Mouse (Mus musculus): Measurements from ENCODE around the gene Sdccag8. TPM values are rescaled to one million over a fixed set of nuclear protein-coding genes. Genes with fewer than 3 reads are reported as not detected.

The Sdccag8 gene
- polyA plus RNA-seq, 1 experiment from 2014 or later = 18.7 TPM

- Histone ChIP-seq H3K36me3 (ENCODE audit: control insufficient read depth, insufficient read depth, low read length) (no peaks in the 10 kb centered on the region), H3K27ac (ENCODE audit: low read depth) (0 out of 2 replicates have a peak overlapping the region, but pooled peaks have one; percentile 18), H3K9ac (ENCODE audit: low read length) (no peak overlapping the region), H3K9me3 (ENCODE audit: control insufficient read depth, low read length) (no peaks in the 10 kb centered on the region), H3K27me3 (replicated peaks; ENCODE audit: control insufficient read depth, insufficient read depth, low read length) (no peaks in the 10 kb centered on the region), H3K4me1 (replicated peaks; ENCODE audit: control insufficient read depth, insufficient read depth, low read length) (peaks cover 6% of the 10 kb centered on the region), H3K4me3 (ENCODE audit: low read depth, low read length) (no peak overlapping the region), H3K4me2 (ENCODE audit: low read length) (no peak overlapping the region)
- 94% methylated on average over 3 of the region's 3 CpGs for WGBS
- ATAC-seq (replicated peaks; ENCODE audit: low FRiP score, low TSS enrichment, low read depth) (no peak), DNase-seq (ENCODE audit: low spot score) (peak; percentile 43)
Measured at GRCm38 (mm10) chr1:177013776-177014175, 199.3 kb downstream of the Sdccag8 start.

- Histone ChIP-seq H3K9me3 (ENCODE audit: control insufficient read depth, low read length) (no peaks in the 10 kb centered on the region), H3K27me3 (replicated peaks; ENCODE audit: control insufficient read depth, insufficient read depth, low read length) (no peaks in the 10 kb centered on the region), H3K4me3 (ENCODE audit: low read depth, low read length) (no peak overlapping the region), H3K4me1 (replicated peaks; ENCODE audit: control insufficient read depth, insufficient read depth, low read length) (peaks cover 6% of the 10 kb centered on the region), H3K4me2 (ENCODE audit: low read length) (no peak overlapping the region), H3K9ac (ENCODE audit: low read length) (no peak overlapping the region), H3K27ac (ENCODE audit: low read depth) (peak overlapping the region; percentile 18; the same call in 1 of the 2 replicates), H3K36me3 (ENCODE audit: control insufficient read depth, insufficient read depth, low read length) (no peaks in the 10 kb centered on the region)
- DNase-seq (ENCODE audit: low spot score) (no peak), ATAC-seq (replicated peaks; ENCODE audit: low FRiP score, low TSS enrichment, low read depth) (no peak)
- WGBS = 29% methylated on average over 2 of the region's 2 CpGs
Measured at GRCm38 (mm10) chr1:177014346-177014745, 199.9 kb downstream of the Sdccag8 start.

GRCm38 (mm10) chr1:177014921-177015439 is 200.5 kb downstream of the Sdccag8 start:
- Histone ChIP-seq H3K4me1 (replicated peaks; ENCODE audit: control insufficient read depth, insufficient read depth, low read length) (peaks cover 6% of the 10 kb centered on the region), H3K27me3 (replicated peaks; ENCODE audit: control insufficient read depth, insufficient read depth, low read length) (no peaks in the 10 kb centered on the region), H3K9ac (ENCODE audit: low read length) (no peak overlapping the region), H3K27ac (ENCODE audit: low read depth) (peak overlapping the region; percentile 18; the same call in 1 of the 2 replicates), H3K9me3 (ENCODE audit: control insufficient read depth, low read length) (no peaks in the 10 kb centered on the region), H3K4me2 (ENCODE audit: low read length) (no peak overlapping the region), H3K4me3 (ENCODE audit: low read depth, low read length) (no peak overlapping the region), H3K36me3 (ENCODE audit: control insufficient read depth, insufficient read depth, low read length) (peaks cover 2% of the 10 kb centered on the region; the same call in 1 of the 2 replicates)
- WGBS = 56% methylated on average over 6 of the region's 6 CpGs
- peak; percentile 54; the same call in 1 of the 2 replicates for ATAC-seq (replicated peaks; ENCODE audit: low FRiP score, low TSS enrichment, low read depth)
- peak; percentile 50 for DNase-seq (ENCODE audit: low spot score)

DNA sequence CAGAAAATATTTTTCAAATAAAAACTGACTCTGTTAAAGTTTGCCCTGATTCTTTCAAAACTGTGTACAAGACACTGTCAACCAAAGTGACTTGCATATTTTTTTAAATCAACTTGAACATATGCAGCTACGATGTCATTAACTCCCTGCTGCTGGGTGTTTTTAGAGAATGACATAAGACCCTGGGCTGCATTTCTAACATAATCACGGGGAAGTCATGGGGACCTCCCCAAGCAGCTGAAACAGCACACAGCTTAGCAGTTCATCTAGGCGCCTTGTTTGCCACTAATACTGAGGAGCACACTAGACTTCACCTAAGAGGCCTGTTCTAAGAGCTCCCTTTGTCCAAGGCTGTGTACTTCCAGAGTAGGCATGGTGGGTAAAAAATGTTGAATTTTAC is 201.5 kb downstream of the Sdccag8 start:
- no peak overlapping the region for H3K4me3 ChIP-seq (ENCODE audit: low read depth, low read length)
- no peaks in the 10 kb centered on the region for H3K9me3 ChIP-seq (ENCODE audit: control insufficient read depth, low read length)
- peaks cover 6% of the 10 kb centered on the region for H3K4me1 ChIP-seq (replicated peaks; ENCODE audit: control insufficient read depth, insufficient read depth, low read length)
- peak; percentile 44 for DNase-seq (ENCODE audit: low spot score)
- peaks cover 2% of the 10 kb centered on the region; the same call in 1 of the 2 replicates for H3K36me3 ChIP-seq (ENCODE audit: control insufficient read depth, insufficient read depth, low read length)
- ATAC-seq (replicated peaks; ENCODE audit: low FRiP score, low TSS enrichment, low read depth) = no peak
- H3K27me3 ChIP-seq (replicated peaks; ENCODE audit: control insufficient read depth, insufficient read depth, low read length) = no peaks in the 10 kb centered on the region
- no peak overlapping the region for H3K27ac ChIP-seq (ENCODE audit: low read depth)
- WGBS = 50% methylated on average over 3 of the region's 3 CpGs
- H3K9ac ChIP-seq (ENCODE audit: low read length) = no peak overlapping the region
- H3K4me2 ChIP-seq (ENCODE audit: low read length) = no peak overlapping the region

DNA sequence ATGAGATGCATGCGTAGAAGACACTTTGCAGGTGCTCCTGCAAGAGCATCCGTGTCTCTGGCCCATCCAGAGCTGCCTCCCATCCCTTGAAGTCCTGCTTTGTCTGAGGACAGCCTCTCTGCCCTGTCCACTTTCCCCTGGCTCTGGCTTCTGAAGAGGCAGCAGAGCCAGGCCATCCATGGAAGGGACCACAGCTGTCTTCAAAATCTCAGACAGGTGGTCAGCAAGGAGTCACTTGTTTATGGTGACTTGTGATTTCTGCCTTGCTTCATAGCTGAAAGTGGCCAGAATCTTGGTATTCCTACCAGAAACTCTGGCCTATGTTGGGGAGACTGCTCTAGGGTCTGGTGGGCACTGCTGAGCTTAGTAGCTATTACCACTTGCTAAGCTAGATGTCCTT is 202.3 kb downstream of the Sdccag8 start:
- Histone ChIP-seq H3K36me3 (ENCODE audit: control insufficient read depth, insufficient read depth, low read length) (peaks cover 2% of the 10 kb centered on the region; the same call in 1 of the 2 replicates), H3K27ac (ENCODE audit: low read depth) (no peak overlapping the region), H3K4me2 (ENCODE audit: low read length) (no peak overlapping the region), H3K9ac (ENCODE audit: low read length) (no peak overlapping the region), H3K27me3 (replicated peaks; ENCODE audit: control insufficient read depth, insufficient read depth, low read length) (no peaks in the 10 kb centered on the region), H3K9me3 (ENCODE audit: control insufficient read depth, low read length) (no peaks in the 10 kb centered on the region), H3K4me1 (replicated peaks; ENCODE audit: control insufficient read depth, insufficient read depth, low read length) (peaks cover 6% of the 10 kb centered on the region), H3K4me3 (ENCODE audit: low read depth, low read length) (no peak overlapping the region)
- DNase-seq (ENCODE audit: low spot score) (peak; percentile 43), ATAC-seq (replicated peaks; ENCODE audit: low FRiP score, low TSS enrichment, low read depth) (no peak)
- WGBS = 79% methylated on average over 2 of the region's 2 CpGs

- Histone ChIP-seq H3K9me3 (ENCODE audit: control insufficient read depth, low read length) (no peaks in the 10 kb centered on the region), H3K4me1 (replicated peaks; ENCODE audit: control insufficient read depth, insufficient read depth, low read length) (peaks cover 6% of the 10 kb centered on the region), H3K9ac (ENCODE audit: low read length) (no peak overlapping the region), H3K27ac (ENCODE audit: low read depth) (no peak overlapping the region), H3K4me3 (ENCODE audit: low read depth, low read length) (no peak overlapping the region), H3K27me3 (replicated peaks; ENCODE audit: control insufficient read depth, insufficient read depth, low read length) (no peaks in the 10 kb centered on the region), H3K36me3 (ENCODE audit: control insufficient read depth, insufficient read depth, low read length) (peaks cover 13% of the 10 kb centered on the region), H3K4me2 (ENCODE audit: low read length) (no peak overlapping the region)
- no peak for ATAC-seq (replicated peaks; ENCODE audit: low FRiP score, low TSS enrichment, low read depth)
- DNase-seq (ENCODE audit: low spot score) = no peak
- WGBS = 81% methylated on average over 1 of the region's 1 CpGs
Measured at GRCm38 (mm10) chr1:177018750-177019149, 204.3 kb downstream of the Sdccag8 start.

DNA sequence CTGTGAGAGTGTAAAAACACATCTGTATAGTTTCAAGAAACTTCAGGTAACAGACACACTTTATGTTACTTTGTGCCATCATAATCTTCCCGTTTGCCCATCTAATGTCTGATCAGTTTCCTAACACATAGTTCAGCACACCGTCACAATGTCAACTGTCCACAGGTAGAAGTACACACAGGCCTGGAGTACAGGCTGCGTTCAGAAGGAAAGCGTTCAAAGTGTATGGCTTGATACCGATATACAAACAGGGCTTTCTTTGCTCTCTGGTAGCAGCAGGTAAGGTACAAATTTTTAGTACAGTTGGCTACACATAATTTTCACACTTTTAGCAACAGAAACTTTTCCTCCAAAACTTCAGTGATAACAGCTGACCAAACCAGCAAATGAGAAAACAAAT is 205.2 kb downstream of the Sdccag8 start:
- DNase-seq (ENCODE audit: low spot score) (no peak), ATAC-seq (replicated peaks; ENCODE audit: low FRiP score, low TSS enrichment, low read depth) (no peak)
- H3K9ac ChIP-seq (ENCODE audit: low read length) = no peak overlapping the region
- H3K4me1 ChIP-seq (replicated peaks; ENCODE audit: control insufficient read depth, insufficient read depth, low read length) = peaks cover 2% of the 10 kb centered on the region
- H3K27ac ChIP-seq (ENCODE audit: low read depth) = no peak overlapping the region
- H3K36me3 ChIP-seq (ENCODE audit: control insufficient read depth, insufficient read depth, low read length) = peaks cover 17% of the 10 kb centered on the region
- H3K4me3 ChIP-seq (ENCODE audit: low read depth, low read length) = no peak overlapping the region
- H3K4me2 ChIP-seq (ENCODE audit: low read length) = no peak overlapping the region
- H3K9me3 ChIP-seq (ENCODE audit: control insufficient read depth, low read length) = no peaks in the 10 kb centered on the region
- H3K27me3 ChIP-seq (replicated peaks; ENCODE audit: control insufficient read depth, insufficient read depth, low read length) = no peaks in the 10 kb centered on the region
- WGBS = 92% methylated on average over 5 of the region's 5 CpGs

DNA sequence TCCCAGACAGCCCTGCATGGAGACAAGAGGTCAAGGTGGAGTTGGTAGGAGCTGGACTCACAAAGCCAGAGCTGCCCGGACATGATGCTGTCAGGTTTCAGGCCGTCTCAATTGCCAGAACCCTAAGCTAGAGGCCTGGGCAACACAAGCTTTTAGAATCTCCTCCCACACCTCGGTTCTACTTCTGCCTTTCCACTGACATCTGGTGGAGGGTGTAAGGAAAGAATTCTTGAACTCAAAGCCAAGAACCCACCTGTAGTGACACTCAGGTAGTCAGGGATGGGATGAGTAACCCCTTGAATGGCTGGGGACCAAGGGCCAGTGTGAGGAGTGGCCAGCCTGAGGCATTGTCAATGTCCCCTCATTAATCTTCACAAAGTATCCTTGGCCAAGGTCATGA is 208.3 kb downstream of the Sdccag8 start:
- no peak for ATAC-seq (replicated peaks; ENCODE audit: low FRiP score, low TSS enrichment, low read depth)
- Histone ChIP-seq H3K9me3 (ENCODE audit: control insufficient read depth, low read length) (no peaks in the 10 kb centered on the region), H3K9ac (ENCODE audit: low read length) (no peak overlapping the region), H3K4me2 (ENCODE audit: low read length) (no peak overlapping the region), H3K36me3 (ENCODE audit: control insufficient read depth, insufficient read depth, low read length) (peaks cover 21% of the 10 kb centered on the region), H3K4me3 (ENCODE audit: low read depth, low read length) (no peak overlapping the region), H3K27me3 (replicated peaks; ENCODE audit: control insufficient read depth, insufficient read depth, low read length) (no peaks in the 10 kb centered on the region), H3K4me1 (replicated peaks; ENCODE audit: control insufficient read depth, insufficient read depth, low read length) (no peaks in the 10 kb centered on the region), H3K27ac (ENCODE audit: low read depth) (no peak overlapping the region)
- DNase-seq (ENCODE audit: low spot score) = no peak
- WGBS = 54% methylated on average over 3 of the region's 3 CpGs

DNA sequence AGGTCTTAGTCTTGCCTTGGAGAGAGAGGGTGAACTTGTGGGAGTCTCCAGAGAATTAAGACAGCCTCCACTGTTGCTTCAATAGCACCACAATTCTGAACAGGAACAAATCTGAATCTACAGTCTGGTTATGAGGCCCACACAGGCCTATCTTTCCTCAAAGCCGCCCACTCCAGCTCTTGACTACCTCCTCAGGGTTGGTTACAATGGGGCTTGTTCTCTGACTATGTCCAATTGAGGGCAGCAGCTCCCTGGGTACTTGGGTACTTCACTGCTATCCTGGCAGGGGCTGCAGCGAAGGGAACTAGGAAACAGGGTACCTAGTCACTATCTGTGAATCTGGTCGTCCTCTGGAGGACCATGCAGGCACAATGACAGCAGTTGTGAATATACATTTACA is 213.2 kb downstream of the Sdccag8 start:
- Histone ChIP-seq H3K36me3 (ENCODE audit: control insufficient read depth, insufficient read depth, low read length) (peaks cover 19% of the 10 kb centered on the region), H3K4me2 (ENCODE audit: low read length) (no peak overlapping the region), H3K4me1 (replicated peaks; ENCODE audit: control insufficient read depth, insufficient read depth, low read length) (no peaks in the 10 kb centered on the region), H3K9me3 (ENCODE audit: control insufficient read depth, low read length) (no peaks in the 10 kb centered on the region), H3K27me3 (replicated peaks; ENCODE audit: control insufficient read depth, insufficient read depth, low read length) (no peaks in the 10 kb centered on the region), H3K4me3 (ENCODE audit: low read depth, low read length) (no peak overlapping the region), H3K9ac (ENCODE audit: low read length) (no peak overlapping the region), H3K27ac (ENCODE audit: low read depth) (no peak overlapping the region)
- WGBS = 89% methylated on average over 3 of the region's 3 CpGs
- ATAC-seq (replicated peaks; ENCODE audit: low FRiP score, low TSS enrichment, low read depth) (no peak), DNase-seq (ENCODE audit: low spot score) (no peak)
